Mouse (Mus musculus) stomach, embryonic 15.5 days (tissue): ENCODE results near the gene Kmt2a. TPM values are rescaled to one million over a fixed set of nuclear protein-coding genes. Genes with fewer than 3 reads are reported as not detected.

Experiments
- ATAC-seq: fragments of 200-750 bp; cut with Nextera tagmentation; 2 replicates; pipeline ENCODE4 v1.8.0; 2017; ENCODE audit warnings: low read depth, moderate number of reproducible peaks, moderate TSS enrichment; ENCODE audit not compliant: insufficient read depth, low FRiP score
- H3K27ac ChIP-seq: fragments of 300-500 bp; sonication (generic); 2 replicates; pipeline ENCODE4 v1.5.1; 2015; ENCODE audit warnings: mild to moderate bottlenecking, inconsistent platforms
- H3K27me3 ChIP-seq: fragments of 300-500 bp; sonication (generic); replicated peaks from 2 replicates; pipeline ENCODE4 v1.6.1; 2015; ENCODE audit warnings: inconsistent platforms
- H3K36me3 ChIP-seq: fragments of 300-500 bp; sonication (generic); 2 replicates; pipeline ENCODE4 v1.6.1; 2015; ENCODE audit warnings: inconsistent platforms
- H3K4me1 ChIP-seq: fragments of 300-500 bp; sonication (generic); 2 replicates; pipeline ENCODE4 v1.6.1; 2015; ENCODE audit warnings: inconsistent platforms
- H3K4me2 ChIP-seq: fragments of 300-500 bp; sonication (generic); 2 replicates; pipeline ENCODE4 v1.6.1; 2015; ENCODE audit warnings: mild to moderate bottlenecking, inconsistent platforms
- H3K4me3 ChIP-seq: fragments of 300-500 bp; sonication (generic); replicated peaks from 2 replicates; pipeline ENCODE4 v1.5.1; 2015; ENCODE audit warnings: inconsistent platforms
- H3K9ac ChIP-seq: fragments of 300-500 bp; sonication (generic); 2 replicates; pipeline ENCODE4 v1.6.1; 2015; ENCODE audit warnings: inconsistent platforms
- H3K9me3 ChIP-seq: fragments of 300-500 bp; sonication (generic); 2 replicates; pipeline ENCODE4 v1.6.1; 2016; ENCODE audit warnings: inconsistent platforms
- WGBS: fragments of 180-500 bp; shearing (Covaris S2); methylation state at CpG from one replicate; pipeline ENCODE4 v1.1.7; 2015; 5-methylcytosine and 5-hydroxymethylcytosine counted together
- polyA plus RNA-seq: library from polyadenylated mRNA; unstranded; fragments of >200 nt; fragmentation: Nextera tagmentation; extraction: Ambion mirVana; gene quantifications from 2 replicates; pipeline ENCODE4 v1.2.1, GENCODE M21; 2015

Kmt2a gene
- polyA plus RNA-seq, 1 experiment from 2014 or later, result 14.1 TPM

- peak overlapping the region; percentile 90 for H3K27ac ChIP-seq
- peaks cover 37% of the 10 kb centered on the region for H3K4me1 ChIP-seq
- 18% methylated on average over 9 of the region's 9 CpGs for WGBS
Observed at GRCm38 (mm10) chr9:44878776-44879500, 2.2 kb downstream of the Kmt2a start.

GRCm38 (mm10) chr9:44877686-44878085 lies 3.4 kb downstream of the Kmt2a start:
- no peak overlapping the region for H3K4me3 ChIP-seq
- no peaks in the 10 kb centered on the region for H3K27me3 ChIP-seq
- ATAC-seq, result no peak
- peaks cover 40% of the 10 kb centered on the region for H3K4me1 ChIP-seq
- no peaks in the 10 kb centered on the region for H3K9me3 ChIP-seq
- H3K27ac ChIP-seq, result no peak overlapping the region
- no peak overlapping the region for H3K4me2 ChIP-seq
- WGBS, result 76% methylated on average over 7 of the region's 7 CpGs
- H3K9ac ChIP-seq, result no peak overlapping the region
- no peaks in the 10 kb centered on the region for H3K36me3 ChIP-seq

More at GRCm38 (mm10) chr9:44878776-44879500, 2.2 kb downstream of the Kmt2a start:
- Histone ChIP-seq H3K4me3 (peak overlapping the region; percentile 99), H3K9ac (0 out of 2 replicates have a peak overlapping the region, but pooled peaks have one; percentile 9), H3K36me3 (no peaks in the 10 kb centered on the region), H3K9me3 (no peaks in the 10 kb centered on the region), H3K27me3 (no peaks in the 10 kb centered on the region), H3K4me2 (peak overlapping the region; percentile 95)
- no peak for ATAC-seq

- H3K9me3 ChIP-seq, result no peaks in the 10 kb centered on the region
- no peaks in the 10 kb centered on the region for H3K27me3 ChIP-seq
- H3K4me3 ChIP-seq, result no peak overlapping the region
- 75% methylated on average over 7 of the region's 7 CpGs for WGBS
- H3K4me1 ChIP-seq, result peaks cover 43% of the 10 kb centered on the region
- ATAC-seq, result no peak
- no peak overlapping the region for H3K4me2 ChIP-seq
- H3K36me3 ChIP-seq, result no peaks in the 10 kb centered on the region
- H3K9ac ChIP-seq, result no peak overlapping the region
- no peak overlapping the region for H3K27ac ChIP-seq
Observed at GRCm38 (mm10) chr9:44875476-44875875, 5.6 kb downstream of the Kmt2a start.

- Histone ChIP-seq H3K27ac (no peak overlapping the region), H3K4me1 (peaks cover 34% of the 10 kb centered on the region)
Observed at GRCm38 (mm10) chr9:44874198-44874597, 6.9 kb downstream of the Kmt2a start.

GRCm38 (mm10) chr9:44873665-44874064 lies 7.4 kb downstream of the Kmt2a start:
- WGBS, result 44% methylated on average over 5 of the region's 5 CpGs
- H3K4me1 ChIP-seq, result peaks cover 29% of the 10 kb centered on the region

More at GRCm38 (mm10) chr9:44874198-44874597, 6.9 kb downstream of the Kmt2a start:
- Histone ChIP-seq H3K4me2 (no peak overlapping the region), H3K36me3 (no peaks in the 10 kb centered on the region), H3K27me3 (no peaks in the 10 kb centered on the region), H3K9ac (no peak overlapping the region), H3K9me3 (no peaks in the 10 kb centered on the region), H3K4me3 (no peak overlapping the region)
- ATAC-seq, result no peak

GRCm38 (mm10) chr9:44868336-44869094 lies 12.6 kb downstream of the Kmt2a start:
- 81% methylated on average over 13 of the region's 13 CpGs for WGBS
- Histone ChIP-seq H3K9me3 (no peaks in the 10 kb centered on the region), H3K4me1 (0 out of 2 replicates have a peak, but pooled peaks cover 5% of the 10 kb centered on the region), H3K9ac (no peak overlapping the region), H3K4me3 (no peak overlapping the region), H3K27ac (no peak overlapping the region), H3K4me2 (no peak overlapping the region), H3K27me3 (no peaks in the 10 kb centered on the region), H3K36me3 (peaks cover 5% of the 10 kb centered on the region; the same call in 1 of the 2 replicates)
- no peak for ATAC-seq

More at GRCm38 (mm10) chr9:44873665-44874064, 7.4 kb downstream of the Kmt2a start:
- Histone ChIP-seq H3K27me3 (no peaks in the 10 kb centered on the region), H3K4me3 (no peak overlapping the region), H3K27ac (no peak overlapping the region), H3K9ac (no peak overlapping the region), H3K4me2 (no peak overlapping the region), H3K9me3 (no peaks in the 10 kb centered on the region), H3K36me3 (no peaks in the 10 kb centered on the region)
- ATAC-seq, result no peak

- Histone ChIP-seq H3K9ac (no peak overlapping the region), H3K36me3 (peaks cover 5% of the 10 kb centered on the region; the same call in 1 of the 2 replicates), H3K4me2 (no peak overlapping the region), H3K4me1 (0 out of 2 replicates have a peak, but pooled peaks cover 2% of the 10 kb centered on the region), H3K4me3 (no peak overlapping the region), H3K27me3 (no peaks in the 10 kb centered on the region), H3K27ac (no peak overlapping the region), H3K9me3 (no peaks in the 10 kb centered on the region)
- 77% methylated on average over 3 of the region's 3 CpGs for WGBS
- no peak for ATAC-seq
Observed at GRCm38 (mm10) chr9:44867664-44868063, 13.4 kb downstream of the Kmt2a start.

GRCm38 (mm10) chr9:44866501-44867240 lies 14.4 kb downstream of the Kmt2a start:
- ATAC-seq, result peak; percentile 27; the same call in 1 of the 2 replicates
- H3K27ac ChIP-seq, result no peak overlapping the region
- H3K27me3 ChIP-seq, result no peaks in the 10 kb centered on the region

GRCm38 (mm10) chr9:44861121-44861520 lies 20.0 kb downstream of the Kmt2a start:
- no peak overlapping the region for H3K9ac ChIP-seq
- no peak overlapping the region for H3K27ac ChIP-seq
- H3K4me3 ChIP-seq, result no peak overlapping the region
- no peak overlapping the region for H3K4me2 ChIP-seq
- no peak for ATAC-seq
- no peaks in the 10 kb centered on the region for H3K9me3 ChIP-seq
- no peaks in the 10 kb centered on the region for H3K4me1 ChIP-seq
- H3K27me3 ChIP-seq, result no peaks in the 10 kb centered on the region
- H3K36me3 ChIP-seq, result peaks cover 16% of the 10 kb centered on the region

More at GRCm38 (mm10) chr9:44866501-44867240, 14.4 kb downstream of the Kmt2a start:
- Histone ChIP-seq H3K9me3 (no peaks in the 10 kb centered on the region), H3K4me2 (no peak overlapping the region), H3K4me3 (no peak overlapping the region), H3K9ac (no peak overlapping the region), H3K4me1 (no peaks in the 10 kb centered on the region), H3K36me3 (peaks cover 8% of the 10 kb centered on the region)
- 64% methylated on average over 9 of the region's 9 CpGs for WGBS

- 91% methylated on average over 3 of the region's 3 CpGs for WGBS
- Histone ChIP-seq H3K36me3 (peaks cover 11% of the 10 kb centered on the region), H3K27ac (no peak overlapping the region), H3K4me3 (no peak overlapping the region), H3K4me2 (no peak overlapping the region), H3K9ac (no peak overlapping the region), H3K9me3 (no peaks in the 10 kb centered on the region), H3K27me3 (no peaks in the 10 kb centered on the region), H3K4me1 (no peaks in the 10 kb centered on the region)
- ATAC-seq, result no peak
Observed at GRCm38 (mm10) chr9:44858657-44859056, 22.4 kb downstream of the Kmt2a start.

- H3K27ac ChIP-seq, result no peak overlapping the region
- WGBS, result 86% methylated on average over 17 of the region's 17 CpGs
- peaks cover 11% of the 10 kb centered on the region for H3K36me3 ChIP-seq
- no peaks in the 10 kb centered on the region for H3K9me3 ChIP-seq
- no peak overlapping the region for H3K4me3 ChIP-seq
- H3K4me1 ChIP-seq, result no peaks in the 10 kb centered on the region
- no peak overlapping the region for H3K9ac ChIP-seq
- ATAC-seq, result no peak
- no peaks in the 10 kb centered on the region for H3K27me3 ChIP-seq
- H3K4me2 ChIP-seq, result no peak overlapping the region
Observed at GRCm38 (mm10) chr9:44857405-44857992, 23.6 kb downstream of the Kmt2a start.
